Mouse (Mus musculus) myocyte (in vitro differentiated cells): ENCODE results near the gene Atcay.

Experiments
- CEBPB ChIP-seq: IDR thresholded peaks from 2 replicates; pipeline ENCODE4 v1.6.1; 2011; ENCODE audit warnings: mild to moderate bottlenecking, moderate library complexity; ENCODE audit not compliant: poor library complexity, insufficient read depth, severe bottlenecking
- E2F4 ChIP-seq: IDR thresholded peaks from one replicate; pipeline ENCODE4 v1.6.1; 2011; ENCODE audit warnings: mild to moderate bottlenecking, control low read depth, moderate library complexity; ENCODE audit not compliant: insufficient read depth
- REST ChIP-seq: IDR thresholded peaks from one replicate; pipeline ENCODE4 v1.6.1; 2011; ENCODE audit warnings: mild to moderate bottlenecking, control low read depth, moderate library complexity; ENCODE audit not compliant: insufficient read depth, insufficient read length
- SRF ChIP-seq: IDR thresholded peaks from one replicate; pipeline ENCODE4 v1.6.1; 2011; ENCODE audit warnings: low read depth; ENCODE audit not compliant: control insufficient read depth, insufficient read length

DNA sequence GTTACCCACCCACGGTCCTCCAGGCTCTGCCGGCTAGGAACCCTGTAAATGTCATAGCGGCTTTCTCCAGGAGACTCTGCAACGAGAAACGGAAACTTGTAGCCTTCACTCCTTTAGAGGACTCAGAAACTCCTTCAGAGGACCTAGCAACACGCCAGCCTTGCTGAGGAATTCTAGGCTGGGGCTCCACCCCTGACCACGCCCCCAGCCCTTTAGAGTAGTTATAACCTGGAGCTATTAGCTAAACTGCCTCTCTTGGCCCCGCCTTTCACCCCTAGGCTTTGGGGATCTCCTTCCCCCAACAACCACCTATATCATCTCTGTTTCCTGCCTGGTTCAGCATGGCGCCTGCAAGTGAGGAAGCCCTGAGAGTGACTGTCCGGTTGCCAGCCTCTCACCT lies 48.9 kb upstream of the Atcay start:
- no peak for TF ChIP-seq CEBPB
- no peak for TF ChIP-seq SRF
- TF ChIP-seq E2F4 = no peak
- no peak for TF ChIP-seq REST
